Mouse (Mus musculus) MEL (cell line): Measurements from ENCODE around the gene Slc25a22. TPM values are rescaled to one million over a fixed set of nuclear protein-coding genes. Genes with fewer than 3 reads are reported as not detected.

Experiments
- DNase-seq: peaks from one replicate; pipeline ENCODE4 v3.0.0; 2011; ENCODE audit warnings: low read depth, low spot score
- H3K27ac ChIP-seq: 2 replicates; pipeline ENCODE4 v1.5.1; 2012; ENCODE audit warnings: low read depth, mild to moderate bottlenecking, control low read depth, low read length, moderate library complexity; ENCODE audit not compliant: control insufficient read depth
- H3K27me3 ChIP-seq, 2 experiments: fragments of 150-350 bp in 1 of 2; sonication (generic) in 1 of 2; 2 replicates each; pipeline ENCODE4 v1.6.1; 2012; ENCODE audit warnings: low read length in 2 of 2, mild to moderate bottlenecking in 2 of 2, improper control_type of control experiment in 1 of 2, moderate library complexity in 1 of 2; ENCODE audit not compliant: insufficient read depth in 2 of 2, control insufficient read depth in 1 of 2
- H3K36me3 ChIP-seq, 2 experiments: 2 replicates each; pipeline ENCODE4 v1.6.1; 2012 to 2014; ENCODE audit warnings: low read length in 2 of 2, improper control_type of control experiment in 1 of 2, inconsistent platforms in 1 of 2, mild to moderate bottlenecking in 1 of 2; ENCODE audit not compliant: insufficient read depth in 2 of 2, control insufficient read depth in 1 of 2
- H3K4me1 ChIP-seq, 2 experiments: fragments of 150-350 bp in 1 of 2; sonication (generic) in 1 of 2; 2 replicates each; pipeline ENCODE4 v1.6.1; 2012; ENCODE audit warnings: low read length in 2 of 2, improper control_type of control experiment in 1 of 2, mild to moderate bottlenecking in 1 of 2; ENCODE audit not compliant: insufficient read depth in 2 of 2, control insufficient read depth in 1 of 2
- H3K4me3 ChIP-seq, 2 experiments: fragments of 150-350 bp in 1 of 2; sonication (generic) in 1 of 2; 2 replicates each; pipeline ENCODE4 v1.5.1; 2012; ENCODE audit warnings: low read depth in 2 of 2, low read length in 2 of 2, mild to moderate bottlenecking in 2 of 2, moderate library complexity in 2 of 2, control low read depth in 1 of 2, improper control_type of control experiment in 1 of 2; ENCODE audit not compliant: control insufficient read depth in 1 of 2, insufficient read depth in 1 of 2
- H3K79me2 ChIP-seq: 2 replicates; pipeline ENCODE4 v1.6.1; 2012; ENCODE audit warnings: mild to moderate bottlenecking, low read length, moderate library complexity; ENCODE audit not compliant: control insufficient read depth, poor library complexity, insufficient read depth
- H3K9ac ChIP-seq: 2 replicates; pipeline ENCODE4 v1.6.1; 2012; ENCODE audit warnings: low read depth, mild to moderate bottlenecking, control low read depth, low read length, moderate library complexity; ENCODE audit not compliant: control insufficient read depth, poor library complexity, severe bottlenecking
- H3K9me3 ChIP-seq: fragments of 150-350 bp; sonication (generic); replicated peaks from 2 replicates; pipeline ENCODE4 v1.6.1; 2012; ENCODE audit warnings: mild to moderate bottlenecking, low read length, improper control_type of control experiment, moderate library complexity; ENCODE audit not compliant: insufficient read depth
- BHLHE40 ChIP-seq: IDR thresholded peaks from 2 replicates; pipeline ENCODE4 v1.6.1; 2012; ENCODE audit warnings: low read depth, mild to moderate bottlenecking, inconsistent platforms, low read length, improper control_type of control experiment, borderline replicate concordance
- CTCF ChIP-seq, 3 experiments: IDR thresholded peaks in 2 of 3; conservative IDR thresholded peaks in 1 of 3; 2 replicates each; pipeline ENCODE4 v1.5.1; 2011 to 2012; ENCODE audit warnings: low read length in 3 of 3, low read depth in 2 of 3, mild to moderate bottlenecking in 2 of 3, improper control_type of control experiment in 1 of 3, inconsistent platforms in 1 of 3, mixed read lengths in 1 of 3, moderate library complexity in 1 of 3; ENCODE audit not compliant: control insufficient read depth in 1 of 3, insufficient read depth in 1 of 3, poor library complexity in 1 of 3, severe bottlenecking in 1 of 3
- E2F4 ChIP-seq: IDR thresholded peaks from 2 replicates; pipeline ENCODE4 v1.6.1; 2011; ENCODE audit warnings: low read depth, low read length, improper control_type of control experiment, borderline replicate concordance
- ELF1 ChIP-seq: IDR thresholded peaks from 2 replicates; pipeline ENCODE4 v1.6.1; 2014; ENCODE audit warnings: low read depth, mild to moderate bottlenecking, inconsistent platforms, low read length, improper control_type of control experiment, moderate library complexity
- EP300 ChIP-seq, 2 experiments: IDR thresholded peaks; 2 replicates each; pipeline ENCODE4 v1.6.1; 2011; ENCODE audit warnings: improper control_type of control experiment in 2 of 2, low read length in 2 of 2, low read depth in 1 of 2, mild to moderate bottlenecking in 1 of 2
- ETS1 ChIP-seq: IDR thresholded peaks from 2 replicates; pipeline ENCODE4 v1.6.1; 2012; ENCODE audit warnings: low read depth, mild to moderate bottlenecking, inconsistent platforms, low read length, improper control_type of control experiment, moderate library complexity
- GABPA ChIP-seq: IDR thresholded peaks from 2 replicates; pipeline ENCODE4 v1.6.1; 2012; ENCODE audit warnings: low read depth, mild to moderate bottlenecking, inconsistent platforms, low read length, improper control_type of control experiment, moderate library complexity
- GATA1 ChIP-seq: IDR thresholded peaks from 2 replicates; pipeline ENCODE4 v1.6.1; 2011; ENCODE audit warnings: low read depth, low read length, improper control_type of control experiment
- HCFC1 ChIP-seq: IDR thresholded peaks from 2 replicates; pipeline ENCODE4 v1.6.1; 2012; ENCODE audit warnings: low read depth, mild to moderate bottlenecking, inconsistent platforms, low read length, improper control_type of control experiment, moderate library complexity
- JUND ChIP-seq: IDR thresholded peaks from 2 replicates; pipeline ENCODE4 v1.6.1; 2011; ENCODE audit warnings: low read depth, mild to moderate bottlenecking, improper control_type of control experiment, low read length
- KAT2A ChIP-seq: conservative IDR thresholded peaks from 2 replicates; pipeline ENCODE4 v1.6.1; 2012; ENCODE audit warnings: low read depth, low read length, improper control_type of control experiment, inconsistent platforms
- MAFK ChIP-seq: IDR thresholded peaks from 2 replicates; pipeline ENCODE4 v1.6.1; 2011; ENCODE audit warnings: low read depth, mild to moderate bottlenecking, low read length, improper control_type of control experiment, borderline replicate concordance
- MAZ ChIP-seq: IDR thresholded peaks from 2 replicates; pipeline ENCODE4 v1.6.1; 2012; ENCODE audit warnings: low read depth, mild to moderate bottlenecking, inconsistent platforms, low read length, improper control_type of control experiment
- MEF2A ChIP-seq: IDR thresholded peaks from 2 replicates; pipeline ENCODE4 v1.6.1; 2014; ENCODE audit warnings: low read depth, mild to moderate bottlenecking, inconsistent platforms, low read length, improper control_type of control experiment; ENCODE audit not compliant: poor library complexity, insufficient replicate concordance, severe bottlenecking; ENCODE audit errors: extremely low read depth
- MXI1 ChIP-seq: IDR thresholded peaks from 2 replicates; pipeline ENCODE4 v1.6.1; 2011; ENCODE audit warnings: mild to moderate bottlenecking, low read depth, low read length, improper control_type of control experiment
- MYB ChIP-seq: IDR thresholded peaks from 2 replicates; pipeline ENCODE4 v1.6.1; 2011; ENCODE audit warnings: mild to moderate bottlenecking, low read depth, low read length, improper control_type of control experiment
- MYC ChIP-seq: IDR thresholded peaks from 2 replicates; pipeline ENCODE4 v1.6.1; 2011; ENCODE audit warnings: low read depth, mild to moderate bottlenecking, low read length, improper control_type of control experiment, moderate library complexity
- NELFE ChIP-seq: IDR thresholded peaks from 2 replicates; pipeline ENCODE4 v1.6.1; 2011; ENCODE audit warnings: low read depth, low read length, improper control_type of control experiment
- POLR2A ChIP-seq, 2 experiments: IDR thresholded peaks; 2 replicates each; pipeline ENCODE4 v1.6.1; 2011 to 2012; ENCODE audit warnings: low read length in 2 of 2, mild to moderate bottlenecking in 2 of 2, control low read depth in 1 of 2, improper control_type of control experiment in 1 of 2, low read depth in 1 of 2, moderate library complexity in 1 of 2; ENCODE audit not compliant: control insufficient read depth in 1 of 2, insufficient read depth in 1 of 2, poor library complexity in 1 of 2
- POLR2AphosphoS2 ChIP-seq: IDR thresholded peaks from 2 replicates; pipeline ENCODE4 v1.6.1; 2011; ENCODE audit warnings: low read length, improper control_type of control experiment
- POLR2AphosphoS5 ChIP-seq: IDR thresholded peaks from 2 replicates; pipeline ENCODE4 v1.6.1; 2012; ENCODE audit warnings: low read depth, borderline replicate concordance, mild to moderate bottlenecking, inconsistent platforms, low read length, moderate library complexity, mixed read lengths
- RAD21 ChIP-seq: IDR thresholded peaks from 2 replicates; pipeline ENCODE4 v1.6.1; 2011; ENCODE audit warnings: mild to moderate bottlenecking, low read depth, low read length, improper control_type of control experiment
- SIN3A ChIP-seq: IDR thresholded peaks from 2 replicates; pipeline ENCODE4 v1.6.1; 2012; ENCODE audit warnings: low read length, improper control_type of control experiment, inconsistent platforms
- SMC3 ChIP-seq: IDR thresholded peaks from 2 replicates; pipeline ENCODE4 v1.6.1; 2011; ENCODE audit warnings: low read depth, low read length, improper control_type of control experiment
- TAL1 ChIP-seq: IDR thresholded peaks from 2 replicates; pipeline ENCODE4 v1.6.1; 2012; ENCODE audit warnings: mild to moderate bottlenecking, inconsistent platforms, low read length, moderate library complexity, mixed read lengths
- TBP ChIP-seq: IDR thresholded peaks from 2 replicates; pipeline ENCODE4 v1.8.0; 2011; ENCODE audit warnings: low read depth, low read length, improper control_type of control experiment
- TCF12 ChIP-seq: IDR thresholded peaks from 2 replicates; pipeline ENCODE4 v1.6.1; 2014; ENCODE audit warnings: low read depth, mild to moderate bottlenecking, inconsistent platforms, low read length, improper control_type of control experiment, moderate library complexity
- UBTF ChIP-seq: IDR thresholded peaks from 2 replicates; pipeline ENCODE4 v1.6.1; 2012; ENCODE audit warnings: low read depth, mild to moderate bottlenecking, inconsistent platforms, low read length, improper control_type of control experiment, moderate library complexity, borderline replicate concordance; ENCODE audit not compliant: insufficient read depth
- USF1 ChIP-seq: IDR thresholded peaks from 2 replicates; pipeline ENCODE4 v1.6.1; 2014; ENCODE audit warnings: low read depth, mild to moderate bottlenecking, inconsistent platforms, low read length, improper control_type of control experiment, moderate library complexity
- USF2 ChIP-seq, 2 experiments: IDR thresholded peaks; 2 replicates each; pipeline ENCODE4 v1.6.1; 2011 to 2012; ENCODE audit warnings: improper control_type of control experiment in 2 of 2, low read length in 2 of 2, borderline replicate concordance in 1 of 2, inconsistent platforms in 1 of 2, low read depth in 1 of 2, mild to moderate bottlenecking in 1 of 2; ENCODE audit not compliant: insufficient read depth in 1 of 2
- ZC3H11A ChIP-seq: IDR thresholded peaks from 2 replicates; pipeline ENCODE4 v1.6.1; 2012; ENCODE audit warnings: low read depth, mild to moderate bottlenecking, inconsistent platforms, low read length, improper control_type of control experiment
- ZKSCAN1 ChIP-seq: IDR thresholded peaks from 2 replicates; pipeline ENCODE4 v1.6.1; 2012; ENCODE audit warnings: low read depth, mild to moderate bottlenecking, inconsistent platforms, low read length, improper control_type of control experiment, moderate library complexity
- polyA plus RNA-seq, 2 experiments: library from polyadenylated mRNA; stranded (reverse) in 1 of 2; unstranded in 1 of 2; fragments of >175 nt in 1 of 2; fragments of >200 nt in 1 of 2; gene quantifications; 2 replicates each; pipeline versions ENCODE4 v1.2.1 to v1.2.4; 2012; ENCODE audit warnings: low replicate concordance in 2 of 2, low read depth in 1 of 2; ENCODE audit not compliant: insufficient read length in 2 of 2, insufficient read depth in 1 of 2, missing spikeins in 1 of 2
- total RNA-seq: library from RNA; depleted of rRNA; stranded (reverse); fragments of 300-350 nt; gene quantifications from 2 replicates; pipeline ENCODE4 v1.2.3, GENCODE M21; 2012

Slc25a22 gene
- total and polyA plus RNA-seq, 3 experiments: 23.8 to 46.0 TPM; not detected in 1

DNA sequence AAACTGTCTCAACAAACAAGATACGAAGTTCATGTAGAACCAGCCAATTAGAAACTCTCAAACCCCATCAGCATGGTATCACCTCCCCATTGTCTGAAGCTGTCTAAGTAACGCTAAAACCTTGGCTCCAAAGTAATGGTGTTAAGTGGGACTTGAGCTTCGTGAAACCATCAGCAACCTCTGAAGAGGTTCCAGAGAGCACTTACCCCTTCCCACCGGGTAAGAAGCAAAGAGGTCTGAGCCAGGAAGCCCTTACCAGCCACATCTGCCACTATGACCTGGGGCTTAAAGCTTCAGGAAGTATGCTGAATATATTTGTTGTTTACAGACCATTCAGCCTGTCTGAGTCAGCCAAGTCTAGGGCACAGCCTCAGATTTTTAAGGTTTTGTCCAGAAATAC is 32.2 kb downstream of the Slc25a22 start:
- Histone ChIP-seq H3K27ac (no peak overlapping the region), H3K9ac (no peak overlapping the region), H3K4me3 (no peak overlapping the region), H3K36me3 (peaks cover 0 to 4% of the 10 kb centered on the region in 2 experiments; a peak in 2 of 4 replicates), H3K27me3 (no peaks in the 10 kb centered on the region), H3K9me3 (no peaks in the 10 kb centered on the region), H3K4me1 (no peaks in the 10 kb centered on the region), H3K79me2 (no peaks in the 10 kb centered on the region)
- no peak for DNase-seq
- no peak for TF ChIP-seq TBP
- no peak for TF ChIP-seq GATA1
- TF ChIP-seq NELFE: no peak
- TF ChIP-seq MYB: no peak
- TF ChIP-seq EP300 (IDR thresholded peaks at IDR 0.05; ENCODE audit: low read depth in 1 of 2, low read length in 2 of 2): no peak
- TF ChIP-seq TCF12: no peak
- TF ChIP-seq POLR2A (IDR thresholded peaks at IDR 0.05; ENCODE audit: control insufficient read depth in 1 of 2, insufficient read depth in 1 of 2, low read depth in 1 of 2, low read length in 2 of 2, poor library complexity in 1 of 2): no peak
- TF ChIP-seq KAT2A: no peak

DNA sequence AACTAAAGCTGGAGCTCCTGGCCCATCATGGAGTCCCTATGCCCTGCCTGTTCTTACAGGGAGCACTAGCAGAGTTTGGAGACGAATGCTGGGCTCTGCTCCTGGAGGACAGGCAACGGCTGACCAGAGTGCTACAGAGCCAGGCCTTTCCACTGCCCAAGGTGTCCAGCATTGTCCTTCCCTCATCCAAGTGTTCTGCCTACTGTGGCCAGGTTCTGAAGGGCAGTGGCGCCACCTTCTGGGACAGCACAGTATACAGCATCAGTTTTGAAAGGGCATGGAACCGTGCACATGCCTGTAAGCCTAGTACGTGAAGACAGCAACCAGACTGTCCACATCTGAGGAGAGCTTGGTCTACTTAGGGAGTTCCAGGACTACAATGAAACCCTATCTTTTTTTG is 34.4 kb downstream of the Slc25a22 start:
- Histone ChIP-seq H3K36me3 (peaks cover 0 to 14% of the 10 kb centered on the region in 2 experiments; a peak in 2 of 4 replicates), H3K79me2 (no peaks in the 10 kb centered on the region; the same call in 1 of the 2 replicates)
- TF ChIP-seq JUND: no peak
- no peak for TF ChIP-seq USF1
- TF ChIP-seq ZC3H11A: peak; percentile 75
- TF ChIP-seq SMC3: peak; percentile 76
- TF ChIP-seq CTCF (IDR thresholded peaks at IDR 0.05 in 2 of 3, conservative IDR thresholded peaks at IDR 0.05 in 1 of 3; ENCODE audit: control insufficient read depth in 1 of 3, insufficient read depth in 1 of 3, low read depth in 2 of 3, low read length in 3 of 3, poor library complexity in 1 of 3, severe bottlenecking in 1 of 3): peak; percentile 92 to 93 (median 92)
- TF ChIP-seq TBP: no peak
- no peak for TF ChIP-seq ZKSCAN1
- TF ChIP-seq ELF1: no peak
- TF ChIP-seq HCFC1: 0 out of 2 replicates have a peak, but pooled peaks have one; percentile 28
- TF ChIP-seq MXI1: no peak; the same call in 1 of the 2 replicates
- TF ChIP-seq GATA1: no peak
- TF ChIP-seq E2F4: no peak
- TF ChIP-seq POLR2AphosphoS2: no peak
- TF ChIP-seq USF2 (IDR thresholded peaks at IDR 0.05; ENCODE audit: borderline replicate concordance in 1 of 2, insufficient read depth in 1 of 2, low read depth in 1 of 2, low read length in 2 of 2): no peak
- no peak for TF ChIP-seq GABPA
- peak; percentile 87 for TF ChIP-seq RAD21
- TF ChIP-seq BHLHE40: 0 out of 2 replicates have a peak, but pooled peaks have one; percentile 9
- no peak for TF ChIP-seq TAL1
- no peak for TF ChIP-seq MAFK
- no peak for TF ChIP-seq ETS1
- peak; percentile 63; the same call in 1 of the 2 replicates for TF ChIP-seq MYC
- no peak for TF ChIP-seq MAZ
- TF ChIP-seq EP300 (IDR thresholded peaks at IDR 0.05; ENCODE audit: low read depth in 1 of 2, low read length in 2 of 2): no peak
- TF ChIP-seq MEF2A: no peak
- TF ChIP-seq SIN3A: no peak
- TF ChIP-seq POLR2AphosphoS5: no peak
- no peak for TF ChIP-seq UBTF

More for the DNA sequence above, 34.4 kb downstream of the Slc25a22 start:
- peak; percentile 79 for DNase-seq
- Histone ChIP-seq H3K9me3 (no peaks in the 10 kb centered on the region), H3K4me1 (no peaks in the 10 kb centered on the region), H3K4me3 (no peak overlapping the region), H3K27me3 (no peaks in the 10 kb centered on the region), H3K9ac (no peak overlapping the region), H3K27ac (no peak overlapping the region)
